Mouse (Mus musculus) ovary, adult 18-20 months (tissue): ENCODE data around the gene Frmd4b.

Experiments
- DNase-seq: peaks from one replicate; pipeline ENCODE4 v3.0.0; 2022; ENCODE audit warnings: low spot score, mixed read lengths

Frmd4b gene

GRCm38 (mm10) chr6:97312545-97312939 is 304.8 kb downstream of the Frmd4b start:
- DNase-seq, result no peak

GRCm38 (mm10) chr6:97311599-97312544 is 305.5 kb downstream of the Frmd4b start:
- peak; percentile 42 for DNase-seq

- no peak for DNase-seq
Measured at GRCm38 (mm10) chr6:97310901-97311331, 306.4 kb downstream of the Frmd4b start.

GRCm38 (mm10) chr6:97309161-97309560 is 308.2 kb downstream of the Frmd4b start:
- no peak for DNase-seq

GRCm38 (mm10) chr6:97308562-97308961 is 308.8 kb downstream of the Frmd4b start:
- no peak for DNase-seq

- no peak for DNase-seq
Measured at GRCm38 (mm10) chr6:97307231-97307630, 310.1 kb downstream of the Frmd4b start.

GRCm38 (mm10) chr6:97306351-97306750 is 311.0 kb downstream of the Frmd4b start:
- DNase-seq, result no peak

- no peak for DNase-seq
Measured at GRCm38 (mm10) chr6:97305491-97305890, 311.9 kb downstream of the Frmd4b start.

GRCm38 (mm10) chr6:97305010-97305409 is 312.3 kb downstream of the Frmd4b start:
- DNase-seq, result no peak

- DNase-seq, result no peak
Measured at GRCm38 (mm10) chr6:97303277-97304109, 313.8 kb downstream of the Frmd4b start.

- DNase-seq, result no peak
Measured at GRCm38 (mm10) chr6:97302303-97302702, 315.0 kb downstream of the Frmd4b start.

GRCm38 (mm10) chr6:97300659-97301058 is 316.7 kb downstream of the Frmd4b start:
- no peak for DNase-seq

GRCm38 (mm10) chr6:97300180-97300579 is 317.2 kb downstream of the Frmd4b start:
- DNase-seq, result no peak

GRCm38 (mm10) chr6:97297151-97297550 is 320.2 kb downstream of the Frmd4b start:
- DNase-seq, result no peak

GRCm38 (mm10) chr6:97295866-97296527 is 321.3 kb downstream of the Frmd4b start:
- no peak for DNase-seq

- no peak for DNase-seq
Measured at GRCm38 (mm10) chr6:97295416-97295815, 321.9 kb downstream of the Frmd4b start.

- DNase-seq, result no peak
Measured at GRCm38 (mm10) chr6:97293667-97294569, 323.4 kb downstream of the Frmd4b start.

- no peak for DNase-seq
Measured at GRCm38 (mm10) chr6:97292894-97293293, 324.4 kb downstream of the Frmd4b start.

GRCm38 (mm10) chr6:97292096-97292495 is 325.2 kb downstream of the Frmd4b start:
- DNase-seq, result no peak

- DNase-seq, result no peak
Measured at GRCm38 (mm10) chr6:97291159-97291908, 326.0 kb downstream of the Frmd4b start.
